Mouse (Mus musculus) myocyte (in vitro differentiated cells): Measurements from ENCODE around the gene Olfr503. TPM values are rescaled to one million over a fixed set of nuclear protein-coding genes. Genes with fewer than 3 reads are reported as not detected.
"Not testable (repeated sequence)": the region's sequence is repeated elsewhere in the genome, so short reads cannot be mapped to it uniquely, and the experiment has no call there.

Source experiments
- H3K27me3 ChIP-seq: one replicate; pipeline ENCODE4 v1.6.1; 2011; ENCODE audit not compliant: control insufficient read depth, insufficient read depth, insufficient read length
- H3K36me3 ChIP-seq: one replicate; pipeline ENCODE4 v1.6.1; 2011; ENCODE audit not compliant: control insufficient read depth, insufficient read depth
- H3K4me2 ChIP-seq: one replicate; pipeline ENCODE4 v1.6.1; 2011; ENCODE audit warnings: low read depth, control low read depth
- H3K4me3 ChIP-seq: one replicate; pipeline ENCODE4 v1.5.1; 2011; ENCODE audit warnings: mild to moderate bottlenecking, control low read depth, moderate library complexity
- H3K79me2 ChIP-seq: one replicate; pipeline ENCODE4 v1.6.1; 2011; ENCODE audit not compliant: control insufficient read depth, insufficient read depth
- H3ac ChIP-seq: one replicate; pipeline ENCODE4 v1.6.1; 2011; ENCODE audit not compliant: control insufficient read depth, insufficient read length
- CEBPB ChIP-seq: IDR thresholded peaks from 2 replicates; pipeline ENCODE4 v1.6.1; 2011; ENCODE audit warnings: mild to moderate bottlenecking, moderate library complexity; ENCODE audit not compliant: poor library complexity, insufficient read depth, severe bottlenecking
- E2F4 ChIP-seq: IDR thresholded peaks from one replicate; pipeline ENCODE4 v1.6.1; 2011; ENCODE audit warnings: mild to moderate bottlenecking, control low read depth, moderate library complexity; ENCODE audit not compliant: insufficient read depth
- MAX ChIP-seq: IDR thresholded peaks from one replicate; pipeline ENCODE4 v1.6.1; 2011; ENCODE audit warnings: low read depth, mild to moderate bottlenecking, control low read depth
- MYOD1 ChIP-seq, 3 experiments: IDR thresholded peaks; one replicate each; pipeline ENCODE4 v1.6.1; 2011; ENCODE audit warnings: control low read depth in 2 of 3, low read depth in 2 of 3, mild to moderate bottlenecking in 2 of 3, moderate library complexity in 1 of 3; ENCODE audit not compliant: insufficient read length in 2 of 3, control insufficient read depth in 1 of 3
- MYOG ChIP-seq, 3 experiments: IDR thresholded peaks; one replicate each; pipeline ENCODE4 v1.6.1; 2011; ENCODE audit warnings: control low read depth in 2 of 3, low read depth in 2 of 3, mild to moderate bottlenecking in 2 of 3; ENCODE audit not compliant: insufficient read length in 2 of 3, control insufficient read depth in 1 of 3, insufficient read depth in 1 of 3
- POLR2A ChIP-seq: IDR thresholded peaks from one replicate; pipeline ENCODE4 v1.6.1; 2011; ENCODE audit warnings: low read depth, mild to moderate bottlenecking, control low read depth, moderate library complexity; ENCODE audit not compliant: insufficient read length
- POLR2AphosphoS2 ChIP-seq: IDR thresholded peaks from one replicate; pipeline ENCODE4 v1.6.1; 2011; ENCODE audit warnings: low read depth, control low read depth; ENCODE audit not compliant: insufficient read length
- REST ChIP-seq: IDR thresholded peaks from one replicate; pipeline ENCODE4 v1.6.1; 2011; ENCODE audit warnings: mild to moderate bottlenecking, control low read depth, moderate library complexity; ENCODE audit not compliant: insufficient read depth, insufficient read length
- SRF ChIP-seq: IDR thresholded peaks from one replicate; pipeline ENCODE4 v1.6.1; 2011; ENCODE audit warnings: low read depth; ENCODE audit not compliant: control insufficient read depth, insufficient read length
- TCF12 ChIP-seq: IDR thresholded peaks from one replicate; pipeline ENCODE4 v1.6.1; 2011; ENCODE audit warnings: mild to moderate bottlenecking, control low read depth; ENCODE audit not compliant: poor library complexity, insufficient read depth, severe bottlenecking
- TCF3 ChIP-seq: IDR thresholded peaks from one replicate; pipeline ENCODE4 v1.6.1; 2011; ENCODE audit warnings: low read depth, control low read depth; ENCODE audit not compliant: insufficient read length
- USF1 ChIP-seq: IDR thresholded peaks from one replicate; pipeline ENCODE4 v1.6.1; 2011; ENCODE audit warnings: low read depth, mild to moderate bottlenecking, control low read depth, moderate library complexity
- polyA plus RNA-seq: library from polyadenylated mRNA; unstranded; fragments of >200 nt; fragmentation: generic; extraction: Trizol; gene quantifications from one replicate; pipeline ENCODE4 v1.2.1, GENCODE M21; 2012; ENCODE audit warnings: missing spikeins

The Olfr503 gene
- polyA plus RNA-seq, result not detected

- H3K79me2 ChIP-seq, H3ac ChIP-seq, H3K27me3 ChIP-seq, H3K36me3 ChIP-seq, H3K4me3 ChIP-seq, H3K4me2 ChIP-seq: not testable (repeated sequence)
Measured at GRCm38 (mm10) chr7:108544227-108544626, at the start of gene Olfr503. Gene Olfr503 (plus strand): TSS chr7:108544527.

- no peak within 1 kb of the TSS for H3ac ChIP-seq
- no peak within 1 kb of the TSS for H3K4me2 ChIP-seq
- H3K27me3 ChIP-seq, result no peaks in the 10 kb centered on the region
- no peak within 1 kb of the TSS for H3K4me3 ChIP-seq
- no peaks in the 10 kb centered on the region for H3K79me2 ChIP-seq
- TF ChIP-seq POLR2A (no peak), MYOG (IDR thresholded peaks at IDR 0.05; ENCODE audit: control insufficient read depth in 1 of 3, insufficient read depth in 1 of 3, insufficient read length in 2 of 3, low read depth in 2 of 3) (no peak), SRF (no peak), CEBPB (no peak), REST (no peak), USF1 (no peak), E2F4 (no peak), MYOD1 (IDR thresholded peaks at IDR 0.05; ENCODE audit: control insufficient read depth in 1 of 3, insufficient read length in 2 of 3, low read depth in 2 of 3) (no peak), MAX (no peak), TCF12 (no peak), POLR2AphosphoS2 (no peak), TCF3 (no peak)
- H3K36me3 ChIP-seq, result no peaks in the 10 kb centered on the region
Measured at GRCm38 (mm10) chr7:108524965-108525364, 19.4 kb upstream of the Olfr503 start, which contains the start of gene Olfr502. Gene Olfr502 (minus strand): TSS chr7:108525065.

GRCm38 (mm10) chr7:108542416-108542815 is 1.9 kb upstream of the Olfr503 start:
- Histone ChIP-seq H3K4me2 (no peak overlapping the region), H3K79me2 (no peaks in the 10 kb centered on the region), H3K27me3 (no peaks in the 10 kb centered on the region), H3K4me3 (no peak overlapping the region), H3K36me3 (no peaks in the 10 kb centered on the region), H3ac (no peak overlapping the region)
- no peak for TF ChIP-seq USF1
- TF ChIP-seq TCF3, result no peak
- no peak for TF ChIP-seq E2F4
- no peak for TF ChIP-seq MAX
- no peak for TF ChIP-seq POLR2AphosphoS2
- no peak for TF ChIP-seq TCF12
- no peak for TF ChIP-seq SRF
- no peak for TF ChIP-seq POLR2A
- no peak for TF ChIP-seq CEBPB
- no peak for TF ChIP-seq REST
- no peak for TF ChIP-seq MYOG (IDR thresholded peaks at IDR 0.05; ENCODE audit: control insufficient read depth in 1 of 3, insufficient read depth in 1 of 3, insufficient read length in 2 of 3, low read depth in 2 of 3)
- TF ChIP-seq MYOD1 (IDR thresholded peaks at IDR 0.05; ENCODE audit: control insufficient read depth in 1 of 3, insufficient read length in 2 of 3, low read depth in 2 of 3), result no peak

GRCm38 (mm10) chr7:108565693-108566092 is 21.4 kb downstream of the Olfr503 start, which contains the start of gene Olfr504:
Gene Olfr504 (minus strand): TSS chr7:108565793.
- no peak within 1 kb of the TSS for H3ac ChIP-seq

GRCm38 (mm10) chr7:108589797-108590196 is 45.5 kb downstream of the Olfr503 start:
- TF ChIP-seq TCF3 (no peak), MYOG (IDR thresholded peaks at IDR 0.05; ENCODE audit: control insufficient read depth in 1 of 3, insufficient read depth in 1 of 3, insufficient read length in 2 of 3, low read depth in 2 of 3) (no peak), CEBPB (no peak), USF1 (no peak), MYOD1 (IDR thresholded peaks at IDR 0.05; ENCODE audit: control insufficient read depth in 1 of 3, insufficient read length in 2 of 3, low read depth in 2 of 3) (no peak), MAX (no peak), POLR2A (no peak), E2F4 (no peak), SRF (no peak), TCF12 (no peak), POLR2AphosphoS2 (no peak), REST (no peak)

More at GRCm38 (mm10) chr7:108565693-108566092, 21.4 kb downstream of the Olfr503 start, which contains the start of gene Olfr504:
- no peak within 1 kb of the TSS for H3K4me2 ChIP-seq
- H3K79me2 ChIP-seq, result no peaks in the 10 kb centered on the region
- no peak within 1 kb of the TSS for H3K4me3 ChIP-seq
- H3K27me3 ChIP-seq, result no peaks in the 10 kb centered on the region
- no peaks in the 10 kb centered on the region for H3K36me3 ChIP-seq
- TF ChIP-seq USF1, result no peak
- TF ChIP-seq CEBPB, result no peak
- no peak for TF ChIP-seq POLR2AphosphoS2
- TF ChIP-seq MYOG (IDR thresholded peaks at IDR 0.05; ENCODE audit: control insufficient read depth in 1 of 3, insufficient read depth in 1 of 3, insufficient read length in 2 of 3, low read depth in 2 of 3), result no peak

More at GRCm38 (mm10) chr7:108589797-108590196, 45.5 kb downstream of the Olfr503 start:
- no peaks in the 10 kb centered on the region for H3K36me3 ChIP-seq
- H3K27me3 ChIP-seq, result no peaks in the 10 kb centered on the region
- H3ac ChIP-seq, result no peak overlapping the region
- H3K79me2 ChIP-seq, result no peaks in the 10 kb centered on the region
- H3K4me2 ChIP-seq, result no peak overlapping the region
- no peak overlapping the region for H3K4me3 ChIP-seq

Other genes starting within 250 kb of the Olfr503 start
- gene Olfr491, start 231.1 kb upstream of the Olfr503 start, polyA plus RNA-seq, result not detected
- not detected for gene Olfr492, start 220.9 kb upstream of the Olfr503 start, polyA plus RNA-seq
- not detected for gene Olfr493, start 197.5 kb upstream of the Olfr503 start, polyA plus RNA-seq
- gene Olfr494, start 179.2 kb upstream of the Olfr503 start, polyA plus RNA-seq, result not detected
- gene Olfr495, start 151.4 kb upstream of the Olfr503 start, polyA plus RNA-seq, result not detected
- gene Olfr497, start 124.1 kb upstream of the Olfr503 start, polyA plus RNA-seq, result not detected
- not detected for gene Olfr498, start 79.2 kb upstream of the Olfr503 start, polyA plus RNA-seq
- gene Olfr502, start 19.5 kb upstream of the Olfr503 start, polyA plus RNA-seq, result not detected
- not detected for gene Olfr504, start 21.3 kb downstream of the Olfr503 start, polyA plus RNA-seq
- not detected for gene Olfr506, start 66.3 kb downstream of the Olfr503 start, polyA plus RNA-seq
- not detected for gene Olfr507, start 77.3 kb downstream of the Olfr503 start, polyA plus RNA-seq
- gene Olfr508, start 85.5 kb downstream of the Olfr503 start, polyA plus RNA-seq, result not detected
- gene Olfr509, start 107.4 kb downstream of the Olfr503 start, polyA plus RNA-seq, result not detected
- not detected for gene Olfr510, start 121.9 kb downstream of the Olfr503 start, polyA plus RNA-seq
- gene Olfr512, start 168.8 kb downstream of the Olfr503 start, polyA plus RNA-seq, result not detected
- gene Olfr513, start 206.4 kb downstream of the Olfr503 start, polyA plus RNA-seq, result not detected